Mouse (Mus musculus) kidney, adult 2 months (tissue): ENCODE data around the gene Sec31b. TPM values are rescaled to one million over a fixed set of nuclear protein-coding genes. Genes with fewer than 3 reads are reported as not detected.

Source experiments
- DNase-seq: peaks from one replicate; pipeline ENCODE4 v3.0.0; 2021
- H3K27ac ChIP-seq: fragments of 200-500 bp; 2 replicates; pipeline ENCODE4 v1.5.1; 2012; ENCODE audit warnings: low read depth, low read length, control low read depth, inconsistent platforms; ENCODE audit not compliant: insufficient read depth
- H3K27me3 ChIP-seq: fragments of 200-500 bp; replicated peaks from 2 replicates; pipeline ENCODE4 v1.6.1; 2012; ENCODE audit warnings: mild to moderate bottlenecking, moderate library complexity, low read length, inconsistent platforms; ENCODE audit not compliant: control insufficient read depth, insufficient read depth
- H3K36me3 ChIP-seq: fragments of 200-500 bp; 2 replicates; pipeline ENCODE4 v1.6.1; 2012; ENCODE audit warnings: mild to moderate bottlenecking, moderate library complexity, low read length, inconsistent platforms; ENCODE audit not compliant: control insufficient read depth, insufficient read depth
- H3K4me1 ChIP-seq: fragments of 200-500 bp; 2 replicates; pipeline ENCODE4 v1.6.1; 2011; ENCODE audit warnings: low read length; ENCODE audit not compliant: control insufficient read depth, insufficient read depth
- H3K4me3 ChIP-seq: fragments of 200-500 bp; 2 replicates; pipeline ENCODE4 v1.5.1; 2011; ENCODE audit warnings: mild to moderate bottlenecking, low read depth, low read length, control low read depth; ENCODE audit not compliant: insufficient read depth
- CTCF ChIP-seq: fragments of 200-500 bp; conservative IDR thresholded peaks from 2 replicates; pipeline ENCODE4 v1.5.1; 2011; ENCODE audit warnings: low read depth, mild to moderate bottlenecking, control low read depth, low read length, moderate library complexity, mixed read lengths; ENCODE audit not compliant: insufficient read depth, insufficient read length
- POLR2A ChIP-seq: fragments of 200-500 bp; IDR thresholded peaks from one replicate; pipeline ENCODE4 v1.6.1; 2011; ENCODE audit warnings: low read depth, low read length, control low read depth
- WGBS: fragments of 180-500 bp; shearing (Covaris S2); methylation state at CpG from one replicate; pipeline ENCODE4 v1.1.7; 2018; 5-methylcytosine and 5-hydroxymethylcytosine counted together
- polyA plus RNA-seq: library from polyadenylated mRNA; depleted of rRNA; stranded (reverse); fragments of >200 nt; gene quantifications from 2 replicates; pipeline ENCODE4 v1.2.3, GENCODE M21; 2012

The Sec31b gene
- polyA plus RNA-seq, 1 experiment: 5.3 TPM

- TF ChIP-seq CTCF (no peak), POLR2A (no peak)
- DNase-seq: no peak
- H3K36me3 ChIP-seq: no peaks in the 10 kb centered on the region
- H3K4me3 ChIP-seq: no peak overlapping the region
- 0 out of 2 replicates have a peak, but pooled peaks cover 2% of the 10 kb centered on the region for H3K27me3 ChIP-seq
- no peaks in the 10 kb centered on the region for H3K4me1 ChIP-seq
- 59% methylated on average over 4 of the region's 4 CpGs for WGBS
- H3K27ac ChIP-seq: no peak overlapping the region
Measured at GRCm38 (mm10) chr19:44502741-44503140, 42.9 kb downstream of the Sec31b start.

DNA sequence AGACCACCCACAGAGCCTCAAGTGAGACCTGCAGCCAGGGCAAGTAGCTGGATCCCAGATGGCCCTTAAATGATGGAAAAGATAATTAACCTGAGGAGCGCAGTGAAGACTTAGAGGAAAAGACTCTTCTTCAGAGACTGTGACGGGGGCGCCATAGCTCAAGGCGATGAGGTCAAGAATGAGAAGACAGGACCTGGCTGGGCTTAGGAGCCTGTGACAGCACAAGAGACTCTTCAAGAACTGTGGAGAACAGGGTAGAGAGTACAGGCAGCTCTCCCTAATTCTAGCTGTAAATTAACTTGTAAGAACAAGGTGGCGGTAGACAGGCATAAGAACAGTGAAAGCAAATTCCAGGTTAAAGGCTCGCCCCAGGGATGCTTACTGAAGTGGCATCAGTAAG, 43.7 kb downstream of the Sec31b start:
- Histone ChIP-seq H3K4me1 (no peaks in the 10 kb centered on the region), H3K27me3 (0 out of 2 replicates have a peak, but pooled peaks cover 2% of the 10 kb centered on the region), H3K27ac (no peak overlapping the region), H3K4me3 (no peak overlapping the region), H3K36me3 (no peaks in the 10 kb centered on the region)
- no peak for DNase-seq
- no peak for TF ChIP-seq CTCF
- TF ChIP-seq POLR2A: no peak
- WGBS: 65% methylated on average over 6 of the region's 6 CpGs

- Histone ChIP-seq H3K27me3 (0 out of 2 replicates have a peak, but pooled peaks cover 2% of the 10 kb centered on the region), H3K4me3 (no peak overlapping the region), H3K36me3 (no peaks in the 10 kb centered on the region), H3K4me1 (no peaks in the 10 kb centered on the region), H3K27ac (no peak overlapping the region)
- no peak for TF ChIP-seq CTCF
- no peak for TF ChIP-seq POLR2A
- 33% methylated on average over 5 of the region's 5 CpGs for WGBS
- no peak for DNase-seq
Measured at GRCm38 (mm10) chr19:44500240-44500639, 45.4 kb downstream of the Sec31b start.

DNA sequence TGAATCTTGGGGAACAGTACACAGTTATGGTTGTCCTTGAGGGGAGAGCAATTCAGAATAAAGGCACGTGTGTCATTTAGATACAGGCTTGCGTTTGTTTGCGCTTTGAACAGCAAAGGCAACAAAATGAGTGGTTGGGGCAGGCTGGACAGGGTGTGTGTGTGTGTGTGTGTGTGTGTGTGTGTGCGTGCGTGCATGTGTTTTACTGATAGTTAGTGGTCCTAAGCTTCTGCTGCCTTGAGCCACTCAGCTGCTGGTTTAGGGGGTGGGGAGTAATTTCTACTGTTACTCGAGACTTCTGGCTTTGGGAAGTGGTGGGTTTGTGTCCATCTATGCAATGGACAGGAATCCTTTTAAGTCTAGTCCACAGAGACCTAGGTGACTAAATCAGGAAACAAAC, 46.7 kb downstream of the Sec31b start:
- TF ChIP-seq POLR2A: no peak
- TF ChIP-seq CTCF: no peak
- WGBS: 55% methylated on average over 6 of the region's 6 CpGs
- no peak overlapping the region for H3K4me3 ChIP-seq
- peaks cover 2% of the 10 kb centered on the region; the same call in 1 of the 2 replicates for H3K27me3 ChIP-seq
- no peak overlapping the region for H3K27ac ChIP-seq
- no peaks in the 10 kb centered on the region for H3K4me1 ChIP-seq
- no peak for DNase-seq
- H3K36me3 ChIP-seq: no peaks in the 10 kb centered on the region

DNA sequence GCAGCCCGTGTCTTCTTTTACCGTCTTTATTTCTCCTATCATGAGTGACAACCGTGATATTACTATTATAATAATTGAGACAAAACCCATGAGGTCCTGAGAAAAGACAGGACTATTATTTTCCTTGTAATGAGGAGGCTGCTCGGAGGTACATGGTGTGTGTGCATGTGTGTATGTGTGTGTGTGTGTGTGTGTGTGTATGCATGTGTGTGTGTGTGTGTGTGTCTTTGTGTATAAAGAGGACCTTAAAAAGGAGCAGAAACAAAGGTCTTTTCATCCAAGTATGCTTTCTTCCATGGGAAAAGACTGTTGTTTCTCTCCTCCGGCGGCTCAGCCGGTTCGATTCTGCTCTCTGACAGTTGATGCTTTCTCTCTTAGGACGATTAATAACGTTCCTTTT, 48.7 kb downstream of the Sec31b start:
- Histone ChIP-seq H3K36me3 (no peaks in the 10 kb centered on the region), H3K4me3 (no peak overlapping the region), H3K27me3 (peaks cover 2% of the 10 kb centered on the region; the same call in 1 of the 2 replicates), H3K4me1 (no peaks in the 10 kb centered on the region), H3K27ac (no peak overlapping the region)
- WGBS: 80% methylated on average over 10 of the region's 10 CpGs
- no peak for TF ChIP-seq CTCF
- no peak for TF ChIP-seq POLR2A
- DNase-seq: no peak

- no peaks in the 10 kb centered on the region for H3K36me3 ChIP-seq
- no peak for TF ChIP-seq CTCF
- no peak for DNase-seq
- H3K27ac ChIP-seq: no peak overlapping the region
- H3K4me1 ChIP-seq: no peaks in the 10 kb centered on the region
- H3K27me3 ChIP-seq: peaks cover 2% of the 10 kb centered on the region; the same call in 1 of the 2 replicates
- no peak overlapping the region for H3K4me3 ChIP-seq
- 61% methylated on average over 8 of the region's 8 CpGs for WGBS
Measured at GRCm38 (mm10) chr19:44496511-44496910, 49.2 kb downstream of the Sec31b start.

- WGBS: 51% methylated on average over 8 of the region's 8 CpGs
- no peak for DNase-seq
- no peak within 1 kb of the TSS for H3K4me3 ChIP-seq
- no peaks in the 10 kb centered on the region for H3K4me1 ChIP-seq
- H3K27ac ChIP-seq: no peak within 1 kb of the TSS
- no peaks in the 10 kb centered on the region; the same call in 1 of the 2 replicates for H3K27me3 ChIP-seq
- no peak for TF ChIP-seq CTCF
- no peak for TF ChIP-seq POLR2A
- H3K36me3 ChIP-seq: no peaks in the 10 kb centered on the region
Measured at GRCm38 (mm10) chr19:44493128-44493527, 52.5 kb downstream of the Sec31b start, which contains the start of gene Wnt8b. Gene Wnt8b, plus strand, starts transcription at chr19:44493472.
